Mouse (Mus musculus) midbrain, embryonic 11.5 days (tissue): ENCODE measurements around the gene Zcchc17. TPM values are rescaled to one million over a fixed set of nuclear protein-coding genes. Genes with fewer than 3 reads are reported as not detected.

Source experiments
- ATAC-seq: fragments of 200-750 bp; cut with Nextera tagmentation; 2 replicates; pipeline ENCODE4 v1.8.0; 2017; ENCODE audit warnings: moderate TSS enrichment, moderate library complexity; ENCODE audit not compliant: low FRiP score
- DNase-seq: peaks from one replicate; pipeline ENCODE4 v3.0.0; 2015; ENCODE audit warnings: low spot score; ENCODE audit errors: missing footprints
- H3K27ac ChIP-seq: fragments of 300-500 bp; sonication (generic); 2 replicates; pipeline ENCODE4 v1.5.1; 2014; ENCODE audit warnings: low read depth, low read length
- H3K27me3 ChIP-seq: fragments of 300-500 bp; sonication (generic); 2 replicates; pipeline ENCODE4 v1.6.1; 2014; ENCODE audit warnings: mild to moderate bottlenecking, low read length, moderate library complexity, mixed read lengths; ENCODE audit not compliant: control insufficient read depth, insufficient read depth
- H3K36me3 ChIP-seq: fragments of 300-500 bp; sonication (generic); 2 replicates; pipeline ENCODE4 v1.6.1; 2014; ENCODE audit warnings: mild to moderate bottlenecking, low read length, moderate library complexity, mixed read lengths; ENCODE audit not compliant: control insufficient read depth, insufficient read depth
- H3K4me1 ChIP-seq: fragments of 300-500 bp; sonication (generic); 2 replicates; pipeline ENCODE4 v1.6.1; 2014; ENCODE audit warnings: low read length; ENCODE audit not compliant: control insufficient read depth, insufficient read depth
- H3K4me2 ChIP-seq: fragments of 300-500 bp; sonication (generic); 2 replicates; pipeline ENCODE4 v1.6.1; 2014; ENCODE audit warnings: mild to moderate bottlenecking, moderate library complexity
- H3K4me3 ChIP-seq: fragments of 300-500 bp; sonication (generic); 2 replicates; pipeline ENCODE4 v1.5.1; 2014; ENCODE audit warnings: low read depth, low read length
- H3K9ac ChIP-seq: fragments of 300-500 bp; sonication (generic); 2 replicates; pipeline ENCODE4 v1.6.1; 2014; ENCODE audit warnings: low read length
- H3K9me3 ChIP-seq: fragments of 300-500 bp; sonication (generic); 2 replicates; pipeline ENCODE4 v1.6.1; 2016; ENCODE audit warnings: low read length; ENCODE audit not compliant: control insufficient read depth
- WGBS: fragments of 180-500 bp; shearing (Covaris S2); extraction: QIAGEN DNeasy Blood & Tissue Kit; methylation state at CpG from one replicate; pipeline ENCODE4 v1.1.7; 2014; 5-methylcytosine and 5-hydroxymethylcytosine counted together
- polyA plus RNA-seq: library from polyadenylated mRNA; unstranded; fragments of >200 nt; fragmentation: Nextera tagmentation; extraction: Ambion mirVana; gene quantifications from 2 replicates; pipeline ENCODE4 v1.2.1, GENCODE M21; 2014

Zcchc17 gene
- polyA plus RNA-seq, 1 experiment from 2014 or later: 81.2 TPM

DNA sequence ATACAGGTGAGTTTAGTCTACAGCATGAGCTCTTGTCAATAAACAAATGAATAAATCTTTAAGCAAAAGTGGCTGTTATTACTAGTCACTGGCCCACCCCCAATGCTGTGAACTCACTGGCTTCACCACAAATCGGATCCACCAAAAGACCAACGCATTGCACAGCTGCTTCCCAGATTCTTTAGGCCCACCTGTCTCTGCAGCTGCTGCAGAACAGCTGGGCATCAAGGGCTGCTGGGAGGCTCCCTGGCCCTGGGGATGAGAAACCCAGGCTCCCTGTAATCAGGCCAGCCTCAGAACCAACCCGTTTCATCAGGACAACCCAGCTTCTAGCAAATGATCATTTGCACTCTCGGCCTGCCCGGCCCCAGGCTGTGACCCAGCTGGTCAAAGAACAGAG lies 76.9 kb downstream of the Zcchc17 start:
- Histone ChIP-seq H3K4me2 (no peak overlapping the region), H3K27ac (no peak overlapping the region), H3K4me3 (no peak overlapping the region), H3K27me3 (no peaks in the 10 kb centered on the region), H3K4me1 (no peaks in the 10 kb centered on the region), H3K9ac (no peak overlapping the region), H3K9me3 (no peaks in the 10 kb centered on the region), H3K36me3 (no peaks in the 10 kb centered on the region)
- DNase-seq (no peak), ATAC-seq (no peak)
- WGBS: 83% methylated on average over 5 of the region's 5 CpGs

DNA sequence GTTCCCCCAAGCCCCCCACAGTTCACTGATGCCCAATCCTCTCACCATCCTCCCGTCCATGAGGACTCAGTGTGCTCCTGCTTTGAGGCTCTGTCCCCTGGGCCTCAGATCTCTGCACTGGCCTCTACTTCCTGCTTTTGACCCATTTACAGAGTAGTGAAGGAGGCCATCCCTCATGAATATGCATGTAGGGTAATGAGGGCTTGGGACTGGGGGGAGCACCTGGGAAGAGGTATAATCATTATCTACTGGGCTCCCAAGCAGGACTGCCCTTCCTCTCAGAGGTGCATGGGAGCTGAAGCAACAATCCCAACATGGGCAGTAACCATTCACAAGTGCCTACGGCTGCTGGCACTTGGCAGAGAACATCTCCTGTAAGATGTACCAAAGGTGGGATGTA lies 80.6 kb downstream of the Zcchc17 start, which contains the start of gene Serinc2:
Serinc2 (minus strand) TSS at position 101 of the 400 bp plus-strand sequence.
- Histone ChIP-seq H3K4me3 (no peak within 1 kb of the TSS), H3K27me3 (no peaks in the 10 kb centered on the region)
- ATAC-seq: no peak

DNA sequence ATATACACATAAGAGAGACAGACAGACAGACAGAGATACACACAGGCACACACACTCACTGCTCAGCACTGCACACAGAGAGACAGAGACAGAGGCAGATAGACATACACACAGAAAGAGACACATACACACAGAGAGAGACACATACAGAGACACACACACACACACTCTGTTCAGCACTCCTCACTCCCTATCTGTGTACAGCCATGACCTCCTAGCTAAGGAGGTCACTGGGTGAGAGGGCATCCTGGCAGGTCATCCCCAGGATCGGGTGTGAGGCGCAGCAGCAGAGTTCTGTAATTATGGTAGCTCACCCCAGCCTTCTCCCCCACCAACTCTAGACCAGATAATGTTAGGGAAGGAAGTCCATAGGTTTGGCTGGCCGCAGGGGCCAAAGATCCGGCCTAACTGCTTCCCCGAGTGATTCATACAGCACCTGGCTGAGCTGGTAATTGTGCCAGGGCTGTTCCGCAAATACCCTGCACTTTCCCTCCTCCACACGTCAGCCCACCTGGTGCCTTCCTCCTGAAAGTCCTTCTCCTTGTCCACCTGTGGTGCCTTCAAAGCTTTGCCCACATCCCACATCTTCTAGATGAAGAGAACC lies 83.1 kb downstream of the Zcchc17 start:
- WGBS: 70% methylated on average over 7 of the region's 7 CpGs
- H3K4me1 ChIP-seq: peaks cover 14% of the 10 kb centered on the region
- DNase-seq (peak; percentile 64), ATAC-seq (no peak)
- no peaks in the 10 kb centered on the region for H3K9me3 ChIP-seq
- no peaks in the 10 kb centered on the region for H3K36me3 ChIP-seq
- no peak overlapping the region for H3K4me3 ChIP-seq
- H3K27ac ChIP-seq: no peak overlapping the region
- H3K4me2 ChIP-seq: no peak overlapping the region
- no peak overlapping the region for H3K9ac ChIP-seq
- no peaks in the 10 kb centered on the region for H3K27me3 ChIP-seq

More for the DNA sequence above, 80.6 kb downstream of the Zcchc17 start, which contains the start of gene Serinc2:
- Histone ChIP-seq H3K9ac (no peak within 1 kb of the TSS), H3K9me3 (no peaks in the 10 kb centered on the region), H3K36me3 (no peaks in the 10 kb centered on the region), H3K4me1 (peaks cover 6% of the 10 kb centered on the region), H3K4me2 (no peak within 1 kb of the TSS), H3K27ac (no peak within 1 kb of the TSS)
- peak; percentile 33 for DNase-seq
- 74% methylated on average over 2 of the region's 2 CpGs for WGBS

DNA sequence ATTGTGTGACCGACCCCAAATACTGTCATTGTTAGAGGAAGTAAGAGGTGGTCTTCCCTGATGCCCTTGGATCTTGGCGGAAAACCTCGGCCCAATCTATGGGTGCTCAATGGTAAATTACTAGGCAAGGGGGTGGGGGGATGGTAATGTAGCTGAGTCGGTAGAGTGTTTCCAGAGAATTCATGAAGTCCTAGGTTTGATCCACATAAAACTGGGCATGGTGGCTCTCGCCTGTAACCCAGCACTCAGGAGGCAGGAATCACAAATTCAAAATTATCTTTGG lies 84.0 kb downstream of the Zcchc17 start:
- Histone ChIP-seq H3K4me2 (peak overlapping the region; percentile 51), H3K27me3 (no peaks in the 10 kb centered on the region), H3K27ac (no peak overlapping the region), H3K4me3 (peak overlapping the region; percentile 61), H3K36me3 (no peaks in the 10 kb centered on the region), H3K4me1 (peaks cover 14% of the 10 kb centered on the region), H3K9me3 (no peaks in the 10 kb centered on the region), H3K9ac (peak overlapping the region; percentile 95)
- 47% methylated on average over 5 of the region's 5 CpGs for WGBS
- no peak for ATAC-seq
- DNase-seq: peak; percentile 90

DNA sequence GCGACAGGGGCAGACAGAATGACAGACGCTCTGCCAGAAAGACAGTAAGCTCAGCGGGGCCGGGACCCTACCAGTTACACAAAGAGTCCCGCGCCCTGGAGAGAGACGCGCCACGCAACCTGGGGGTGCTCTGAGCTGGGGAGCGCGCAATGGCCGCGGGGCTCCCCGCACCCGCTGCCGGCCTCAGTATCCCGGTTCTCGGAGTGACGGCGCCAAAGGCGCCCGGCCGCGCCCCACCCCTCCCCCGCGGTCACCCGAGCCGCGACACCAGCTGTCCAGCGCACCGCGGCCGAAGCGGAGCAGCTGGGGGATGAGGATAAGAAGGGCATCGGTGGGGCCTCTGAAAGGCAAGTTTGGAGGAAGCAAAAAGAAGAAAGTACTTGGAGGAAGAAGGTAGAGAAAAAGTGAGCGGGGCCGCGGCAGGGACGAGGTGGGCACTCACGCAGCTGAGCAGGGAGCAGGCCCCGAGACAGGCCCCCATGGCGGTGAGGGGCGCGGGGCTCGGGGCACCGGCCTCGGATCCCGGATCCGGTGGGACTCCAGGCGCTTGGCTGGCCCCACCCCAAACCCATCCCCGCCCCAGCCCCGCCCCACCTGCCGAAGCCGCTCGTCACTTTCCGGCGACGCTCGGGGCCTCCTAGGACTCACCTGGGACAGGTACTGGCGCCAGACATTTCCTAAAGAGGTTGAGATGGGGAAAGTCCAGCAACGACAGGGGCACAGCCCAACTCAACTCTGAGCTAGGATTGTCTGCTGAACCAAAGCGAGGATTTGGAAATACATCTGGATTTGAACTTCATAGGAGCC lies 84.5 kb downstream of the Zcchc17 start:
- H3K9me3 ChIP-seq: no peaks in the 10 kb centered on the region

DNA sequence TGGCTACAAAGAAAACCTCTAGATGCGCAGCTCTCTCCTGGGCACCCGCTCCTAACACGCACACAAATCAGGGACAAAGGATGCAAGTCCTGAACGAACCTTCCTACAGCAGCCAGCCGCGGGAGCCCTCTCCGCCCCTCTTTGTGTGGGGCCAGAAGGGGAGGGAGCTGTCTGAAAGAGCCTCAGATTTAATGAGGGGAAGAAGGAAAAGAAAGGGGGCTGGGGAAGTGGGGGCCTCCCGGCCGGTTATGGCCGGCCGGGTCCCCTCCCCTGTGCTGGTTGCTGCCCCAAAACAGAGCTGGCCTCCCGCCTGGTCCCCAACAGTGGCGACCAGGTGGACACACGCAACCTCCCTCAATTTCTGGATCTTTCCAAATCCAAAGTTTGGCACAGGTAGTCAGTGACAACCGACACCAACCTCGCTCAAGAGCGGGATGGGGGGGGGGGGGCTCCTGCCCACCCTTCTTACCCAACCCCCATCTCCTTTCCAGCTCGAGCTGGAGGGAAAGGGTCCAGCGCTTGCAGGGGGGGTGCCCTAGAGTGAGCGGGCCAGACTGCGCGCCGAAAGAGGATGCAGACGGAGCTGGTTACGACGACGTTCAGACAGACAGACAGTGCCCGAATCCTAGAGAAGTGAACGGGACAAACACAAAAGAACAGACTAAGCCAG lies 85.3 kb downstream of the Zcchc17 start:
- peak; percentile 97 for DNase-seq
- H3K4me1 ChIP-seq: peaks cover 14% of the 10 kb centered on the region
- peak overlapping the region; percentile 61 for H3K4me3 ChIP-seq
- H3K27ac ChIP-seq: peak overlapping the region; percentile 93
- H3K27me3 ChIP-seq: no peaks in the 10 kb centered on the region
- under 1% methylated on average over 29 of the region's 29 CpGs for WGBS
- H3K9me3 ChIP-seq: no peaks in the 10 kb centered on the region
- H3K36me3 ChIP-seq: no peaks in the 10 kb centered on the region
- peak overlapping the region; percentile 95 for H3K9ac ChIP-seq
- peak overlapping the region; percentile 51 for H3K4me2 ChIP-seq
- ATAC-seq: peak; percentile 87

More for the DNA sequence above, 84.5 kb downstream of the Zcchc17 start:
- WGBS: 1% methylated on average over 62 of the region's 62 CpGs
- Histone ChIP-seq H3K9ac (peak overlapping the region; percentile 95), H3K36me3 (no peaks in the 10 kb centered on the region), H3K4me1 (peaks cover 14% of the 10 kb centered on the region), H3K4me3 (peak overlapping the region; percentile 61), H3K4me2 (peak overlapping the region; percentile 51), H3K27me3 (no peaks in the 10 kb centered on the region), H3K27ac (peak overlapping the region; percentile 93)
- DNase-seq (peak; percentile 96), ATAC-seq (peak; percentile 54)

DNA sequence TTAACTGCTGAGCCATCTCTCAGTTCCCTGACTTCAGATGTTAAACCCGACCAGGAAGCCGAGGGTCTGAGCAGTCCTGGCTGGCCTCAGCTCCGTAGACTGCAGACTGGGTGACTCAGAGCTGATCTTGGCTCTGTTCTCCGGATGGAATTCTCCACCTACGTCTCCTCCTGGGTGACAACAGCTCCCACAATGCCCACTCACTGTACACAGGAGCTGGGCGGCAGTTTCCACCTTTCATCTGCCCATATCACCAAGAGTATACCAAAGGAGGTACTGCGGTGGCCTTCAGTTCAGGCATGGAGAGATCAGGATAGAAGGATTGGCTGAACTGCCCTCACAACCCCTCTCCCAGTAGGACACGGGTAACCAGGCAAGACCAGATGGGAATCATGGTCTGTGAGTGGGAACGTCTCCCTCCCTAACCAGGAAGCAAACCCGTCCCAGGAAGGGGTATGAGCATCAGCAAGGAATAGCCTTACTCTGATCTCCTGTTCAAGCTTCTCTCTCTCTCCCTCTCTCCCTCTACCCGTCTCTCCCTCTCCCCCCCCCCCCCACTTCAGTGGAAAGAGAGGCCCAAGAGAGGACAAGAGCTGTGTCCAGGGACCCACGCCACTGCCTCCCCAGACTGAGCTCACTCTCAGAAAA lies 85.9 kb downstream of the Zcchc17 start:
- ATAC-seq: 0 out of 2 replicates have a peak, but pooled peaks have one; percentile 11
- Histone ChIP-seq H3K4me1 (peaks cover 14% of the 10 kb centered on the region), H3K27ac (peak overlapping the region; percentile 93), H3K9ac (peak overlapping the region; percentile 95), H3K36me3 (no peaks in the 10 kb centered on the region), H3K9me3 (no peaks in the 10 kb centered on the region), H3K4me2 (peak overlapping the region; percentile 51), H3K4me3 (peak overlapping the region; percentile 61), H3K27me3 (no peaks in the 10 kb centered on the region)
- no peak for DNase-seq
- WGBS: 11% methylated on average over 11 of the region's 12 CpGs

DNA sequence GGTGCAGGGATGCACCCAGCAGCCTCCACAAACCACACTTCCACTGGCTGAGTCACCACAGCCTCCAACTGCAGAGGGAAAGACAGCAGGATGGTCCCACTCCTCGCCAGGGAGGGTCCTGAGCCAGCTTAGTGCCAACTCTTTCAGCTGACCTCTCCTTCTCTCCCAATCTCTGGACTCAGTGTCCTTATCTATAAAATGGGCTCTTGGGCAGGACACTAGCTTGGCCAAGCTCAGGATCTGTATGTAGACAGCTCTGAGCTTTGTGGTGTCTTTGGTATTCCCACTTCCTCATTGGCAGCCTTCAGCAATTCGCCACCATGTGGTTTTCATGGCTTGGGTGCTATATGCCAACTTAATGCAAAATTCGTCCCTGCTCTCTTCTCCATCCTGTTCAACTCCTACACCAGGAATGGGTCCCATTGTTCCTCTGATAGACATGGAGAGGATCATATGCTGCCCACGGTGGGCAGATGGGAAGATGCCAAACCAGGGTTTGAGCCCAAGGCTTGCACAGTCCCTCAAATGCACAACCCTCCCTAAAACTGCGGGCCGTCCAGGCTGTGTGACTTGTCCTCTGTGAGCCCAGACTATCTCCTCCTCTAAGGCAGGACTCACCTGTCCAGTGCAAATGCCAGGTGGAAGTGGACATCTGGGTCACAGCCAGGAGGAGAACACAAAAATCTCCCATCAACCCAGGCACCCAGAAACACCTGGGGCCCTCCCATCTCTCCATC lies 89.0 kb downstream of the Zcchc17 start:
- peaks cover 12% of the 10 kb centered on the region for H3K4me1 ChIP-seq
- H3K27ac ChIP-seq: no peak overlapping the region
- no peaks in the 10 kb centered on the region for H3K27me3 ChIP-seq
- H3K9ac ChIP-seq: no peak overlapping the region
- no peaks in the 10 kb centered on the region for H3K9me3 ChIP-seq
- WGBS: 83% methylated on average over 6 of the region's 6 CpGs
- DNase-seq: peak; percentile 56
- no peak overlapping the region for H3K4me3 ChIP-seq
- H3K4me2 ChIP-seq: no peak overlapping the region
- no peak for ATAC-seq
- H3K36me3 ChIP-seq: no peaks in the 10 kb centered on the region
